Mouse (Mus musculus): ENCODE data around the gene Tmem145.

GRCm38 (mm10) chr7:25283637-25284036 is 22.3 kb upstream of the Tmem145 start:
- TF ChIP-seq CTCF (IDR thresholded peaks at IDR 0.05; ENCODE audit: low read depth) (no peak), EP300 (IDR thresholded peaks at IDR 0.05; ENCODE audit: low read depth) (no peak)
